Mouse (Mus musculus): ENCODE results near the gene Tpgs1. TPM values are rescaled to one million over a fixed set of nuclear protein-coding genes. Genes with fewer than 3 reads are reported as not detected.

Gene Tpgs1
- 41.9 and 46.0 TPM in 2 replicates for polyA plus RNA-seq (2016; fragmentation: Nextera tagmentation; extraction: Ambion mirVana)

DNA sequence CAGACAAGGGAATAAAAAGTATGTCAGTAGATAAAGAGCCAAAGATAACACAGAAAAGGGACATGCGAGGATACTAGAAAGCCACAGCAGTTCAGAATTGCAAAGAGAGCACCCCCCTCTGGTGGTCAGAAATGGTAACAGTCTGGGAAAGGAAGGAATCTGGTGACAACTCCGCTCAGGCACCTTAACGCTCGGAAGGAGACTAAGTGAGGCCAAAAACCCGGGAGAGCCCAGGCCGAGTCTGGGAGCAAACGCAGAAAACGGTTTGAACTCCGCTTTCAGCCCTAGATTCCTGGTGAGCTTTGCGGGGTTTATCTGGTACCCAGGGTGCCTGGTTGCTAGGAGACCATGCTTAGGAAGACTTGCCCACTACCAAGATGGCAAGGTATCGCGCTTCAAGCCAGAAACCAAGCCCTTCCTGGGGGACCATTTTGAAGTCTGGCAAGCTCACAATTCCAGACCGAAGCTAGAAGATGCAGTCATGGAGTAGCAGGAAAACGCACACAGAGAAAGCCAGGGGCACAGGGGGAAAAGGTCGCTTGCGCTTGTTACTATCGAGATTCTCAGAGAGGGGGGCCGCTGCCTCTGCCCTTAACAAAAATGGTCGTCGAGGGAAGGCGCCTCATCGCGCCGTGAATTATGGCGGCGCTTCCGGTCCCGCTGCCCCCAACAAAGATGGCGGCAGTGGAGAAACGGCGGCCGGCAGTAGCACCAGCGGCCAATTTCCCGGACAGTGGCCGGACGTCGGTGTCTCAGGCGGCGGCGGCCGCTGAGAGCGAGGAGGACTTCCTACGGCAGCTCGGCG, at the start of gene Tpgs1:
Gene Tpgs1 (plus strand): TSS at position 599 of the 805 bp plus-strand sequence.
- peak within 1 kb of the TSS; percentile 90 for H3K4me3 ChIP-seq
- peak; percentile 80 for ATAC-seq (ENCODE audit: insufficient number of reproducible peaks, low FRiP score)
- peak within 1 kb of the TSS; percentile 84 for H3K9ac ChIP-seq
- H3K4me2 ChIP-seq: peak within 1 kb of the TSS; percentile 80
- peaks cover 13% of the 10 kb centered on the region for H3K36me3 ChIP-seq
- peaks cover 12% of the 10 kb centered on the region for H3K4me1 ChIP-seq (replicated peaks)
- H3K27ac ChIP-seq (ENCODE audit: poor library complexity, severe bottlenecking): peak within 1 kb of the TSS; percentile 87
- WGBS: under 1% methylated on average over 45 of the region's 45 CpGs
- no peaks in the 10 kb centered on the region for H3K9me3 ChIP-seq (replicated peaks)
- H3K27me3 ChIP-seq (replicated peaks): peaks cover 14% of the 10 kb centered on the region

GRCm38 (mm10) chr10:79623950-79624349, 45.2 kb upstream of the Tpgs1 start:
- Histone ChIP-seq H3K4me3 (no peak overlapping the region), H3K27ac (ENCODE audit: poor library complexity, severe bottlenecking) (no peak overlapping the region), H3K9me3 (replicated peaks) (no peaks in the 10 kb centered on the region), H3K9ac (no peak overlapping the region), H3K36me3 (no peaks in the 10 kb centered on the region), H3K4me1 (replicated peaks) (no peaks in the 10 kb centered on the region), H3K27me3 (replicated peaks) (peaks cover 18% of the 10 kb centered on the region; the same call in 1 of the 2 replicates), H3K4me2 (no peak overlapping the region)
- no peak for ATAC-seq (ENCODE audit: insufficient number of reproducible peaks, low FRiP score)
- WGBS: 73% methylated on average over 12 of the region's 12 CpGs

- ATAC-seq (ENCODE audit: insufficient number of reproducible peaks, low FRiP score): no peak
- no peaks in the 10 kb centered on the region for H3K4me1 ChIP-seq (replicated peaks)
- H3K36me3 ChIP-seq: no peaks in the 10 kb centered on the region
- no peak overlapping the region for H3K27ac ChIP-seq (ENCODE audit: poor library complexity, severe bottlenecking)
- 75% methylated on average over 9 of the region's 9 CpGs for WGBS
- H3K4me3 ChIP-seq: no peak overlapping the region
- H3K9me3 ChIP-seq (replicated peaks): no peaks in the 10 kb centered on the region
- peaks cover 18% of the 10 kb centered on the region; the same call in 1 of the 2 replicates for H3K27me3 ChIP-seq (replicated peaks)
- H3K9ac ChIP-seq: no peak overlapping the region
- no peak overlapping the region for H3K4me2 ChIP-seq
These were observed 43.8 kb upstream of the Tpgs1 start for GRCm38 (mm10) chr10:79625398-79625797.

GRCm38 (mm10) chr10:79626156-79626555, 43.0 kb upstream of the Tpgs1 start:
- no peaks in the 10 kb centered on the region for H3K36me3 ChIP-seq
- H3K27me3 ChIP-seq (replicated peaks): peaks cover 15% of the 10 kb centered on the region; the same call in 1 of the 2 replicates
- H3K4me1 ChIP-seq (replicated peaks): no peaks in the 10 kb centered on the region
- H3K4me2 ChIP-seq: no peak overlapping the region
- H3K9me3 ChIP-seq (replicated peaks): no peaks in the 10 kb centered on the region
- H3K9ac ChIP-seq: no peak overlapping the region
- H3K27ac ChIP-seq (ENCODE audit: poor library complexity, severe bottlenecking): no peak overlapping the region
- WGBS: 78% methylated on average over 10 of the region's 10 CpGs
- no peak overlapping the region for H3K4me3 ChIP-seq
- no peak for ATAC-seq (ENCODE audit: insufficient number of reproducible peaks, low FRiP score)

- peaks cover 11% of the 10 kb centered on the region; the same call in 1 of the 2 replicates for H3K27me3 ChIP-seq (replicated peaks)
- no peak overlapping the region for H3K4me3 ChIP-seq
- ATAC-seq (ENCODE audit: insufficient number of reproducible peaks, low FRiP score): no peak
- no peak overlapping the region for H3K4me2 ChIP-seq
- H3K9ac ChIP-seq: no peak overlapping the region
- no peaks in the 10 kb centered on the region for H3K36me3 ChIP-seq
- WGBS: 79% methylated on average over 5 of the region's 5 CpGs
- H3K27ac ChIP-seq (ENCODE audit: poor library complexity, severe bottlenecking): no peak overlapping the region
- no peaks in the 10 kb centered on the region for H3K4me1 ChIP-seq (replicated peaks)
- H3K9me3 ChIP-seq (replicated peaks): no peaks in the 10 kb centered on the region
These were observed 40.8 kb upstream of the Tpgs1 start for GRCm38 (mm10) chr10:79628377-79628776.

DNA sequence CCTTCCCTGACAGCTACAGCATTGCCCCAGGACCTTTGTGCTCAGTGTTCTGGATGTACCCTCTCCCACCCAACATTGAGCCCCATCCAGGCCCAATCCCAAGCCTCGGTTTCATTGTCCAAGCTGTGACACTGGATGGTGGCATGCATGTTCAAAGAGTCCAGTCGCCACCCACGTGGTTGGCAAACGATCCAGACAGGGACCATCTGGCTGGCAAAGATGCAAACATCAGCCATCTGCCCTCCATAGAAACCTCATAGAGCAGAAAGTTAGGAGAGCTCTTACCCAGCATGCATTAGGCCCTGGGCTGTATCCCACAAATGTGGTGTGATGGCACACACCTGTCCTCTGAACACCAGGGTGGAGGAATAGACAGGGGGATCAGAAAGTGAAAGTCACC, 37.7 kb upstream of the Tpgs1 start:
- no peak overlapping the region for H3K4me3 ChIP-seq
- H3K27me3 ChIP-seq (replicated peaks): peaks cover 16% of the 10 kb centered on the region; the same call in 1 of the 2 replicates
- 78% methylated on average over 4 of the region's 4 CpGs for WGBS
- H3K9me3 ChIP-seq (replicated peaks): no peaks in the 10 kb centered on the region
- H3K27ac ChIP-seq (ENCODE audit: poor library complexity, severe bottlenecking): no peak overlapping the region
- H3K36me3 ChIP-seq: no peaks in the 10 kb centered on the region
- H3K9ac ChIP-seq: no peak overlapping the region
- no peak overlapping the region for H3K4me2 ChIP-seq
- no peaks in the 10 kb centered on the region for H3K4me1 ChIP-seq (replicated peaks)
- ATAC-seq (ENCODE audit: insufficient number of reproducible peaks, low FRiP score): no peak

GRCm38 (mm10) chr10:79633006-79633777, 36.0 kb upstream of the Tpgs1 start:
- WGBS: 76% methylated on average over 17 of the region's 17 CpGs
- H3K9me3 ChIP-seq (replicated peaks): no peaks in the 10 kb centered on the region
- no peak overlapping the region for H3K9ac ChIP-seq
- H3K27me3 ChIP-seq (replicated peaks): peaks cover 34% of the 10 kb centered on the region
- H3K4me1 ChIP-seq (replicated peaks): peaks cover 8% of the 10 kb centered on the region
- H3K36me3 ChIP-seq: no peaks in the 10 kb centered on the region
- H3K4me3 ChIP-seq: no peak overlapping the region
- H3K27ac ChIP-seq (ENCODE audit: poor library complexity, severe bottlenecking): no peak overlapping the region
- H3K4me2 ChIP-seq: no peak overlapping the region
- no peak for ATAC-seq (ENCODE audit: insufficient number of reproducible peaks, low FRiP score)

- no peak overlapping the region for H3K4me2 ChIP-seq
- 82% methylated on average over 8 of the region's 8 CpGs for WGBS
- no peak overlapping the region for H3K9ac ChIP-seq
- H3K36me3 ChIP-seq: no peaks in the 10 kb centered on the region
- H3K27ac ChIP-seq (ENCODE audit: poor library complexity, severe bottlenecking): no peak overlapping the region
- H3K4me1 ChIP-seq (replicated peaks): peaks cover 16% of the 10 kb centered on the region
- H3K27me3 ChIP-seq (replicated peaks): peaks cover 61% of the 10 kb centered on the region
- ATAC-seq (ENCODE audit: insufficient number of reproducible peaks, low FRiP score): no peak
- H3K9me3 ChIP-seq (replicated peaks): no peaks in the 10 kb centered on the region
- no peak overlapping the region for H3K4me3 ChIP-seq
These were observed 32.9 kb upstream of the Tpgs1 start for GRCm38 (mm10) chr10:79636287-79636686.

- Histone ChIP-seq H3K36me3 (no peaks in the 10 kb centered on the region), H3K4me2 (peak within 1 kb of the TSS; percentile 90), H3K9ac (peak within 1 kb of the TSS; percentile 73), H3K27me3 (replicated peaks) (peaks cover 61% of the 10 kb centered on the region), H3K4me3 (peak within 1 kb of the TSS; percentile 71), H3K9me3 (replicated peaks) (no peaks in the 10 kb centered on the region), H3K27ac (ENCODE audit: poor library complexity, severe bottlenecking) (no peak within 1 kb of the TSS), H3K4me1 (replicated peaks) (peaks cover 16% of the 10 kb centered on the region)
- 1% methylated on average over 113 of the region's 116 CpGs for WGBS
- ATAC-seq (ENCODE audit: insufficient number of reproducible peaks, low FRiP score): 0 out of 2 replicates have a peak, but pooled peaks have one; percentile 38
These were observed 31.8 kb upstream of the Tpgs1 start, which contains the start of gene Shc2 for GRCm38 (mm10) chr10:79637128-79638110. TSS of gene Shc2 (minus strand) at chr10:79637918.

- no peak overlapping the region for H3K27ac ChIP-seq (ENCODE audit: poor library complexity, severe bottlenecking)
- H3K9me3 ChIP-seq (replicated peaks): no peaks in the 10 kb centered on the region
- WGBS: 6% methylated on average over 23 of the region's 23 CpGs
- H3K4me2 ChIP-seq: peak overlapping the region; percentile 90
- peaks cover 16% of the 10 kb centered on the region for H3K4me1 ChIP-seq (replicated peaks)
- H3K4me3 ChIP-seq: peak overlapping the region; percentile 71
- no peak overlapping the region for H3K9ac ChIP-seq
- ATAC-seq (ENCODE audit: insufficient number of reproducible peaks, low FRiP score): no peak
- H3K36me3 ChIP-seq: no peaks in the 10 kb centered on the region
- peaks cover 61% of the 10 kb centered on the region for H3K27me3 ChIP-seq (replicated peaks)
These were observed 30.5 kb upstream of the Tpgs1 start for GRCm38 (mm10) chr10:79638486-79639204.
